Mouse (Mus musculus) right cerebral cortex, adult 18-20 months (tissue): Measurements from ENCODE around the gene Ell.

Experiments
- DNase-seq: peaks from one replicate; pipeline ENCODE4 v3.0.0; 2022; ENCODE audit warnings: mixed read lengths

Ell gene

DNA sequence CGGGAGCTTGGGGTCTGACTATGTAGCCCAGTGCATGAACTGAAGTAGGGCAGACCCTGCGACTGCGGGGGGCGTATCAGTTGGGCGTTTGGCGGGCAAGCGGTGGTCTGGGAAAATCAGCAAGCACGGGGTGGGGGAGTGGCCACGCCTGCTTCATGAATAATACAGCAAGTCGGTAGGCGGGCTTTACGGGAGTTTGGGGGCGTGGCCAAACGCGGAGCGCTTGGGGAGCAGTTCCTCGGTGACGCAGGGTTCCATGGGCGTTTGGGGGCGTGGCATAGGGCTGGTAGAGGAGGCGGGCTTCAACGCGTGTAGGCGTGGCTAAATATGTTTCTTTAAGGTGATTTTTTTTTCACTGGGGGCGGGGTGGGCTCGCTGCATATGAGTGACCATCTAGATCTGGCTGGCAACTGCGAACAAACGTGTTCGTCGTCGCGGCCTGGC lies 602 bp upstream of the Ell start:
- DNase-seq = peak; percentile 99

- DNase-seq = no peak
Observed at GRCm38 (mm10) chr8:70540013-70540506, 803 bp downstream of the Ell start.

DNA sequence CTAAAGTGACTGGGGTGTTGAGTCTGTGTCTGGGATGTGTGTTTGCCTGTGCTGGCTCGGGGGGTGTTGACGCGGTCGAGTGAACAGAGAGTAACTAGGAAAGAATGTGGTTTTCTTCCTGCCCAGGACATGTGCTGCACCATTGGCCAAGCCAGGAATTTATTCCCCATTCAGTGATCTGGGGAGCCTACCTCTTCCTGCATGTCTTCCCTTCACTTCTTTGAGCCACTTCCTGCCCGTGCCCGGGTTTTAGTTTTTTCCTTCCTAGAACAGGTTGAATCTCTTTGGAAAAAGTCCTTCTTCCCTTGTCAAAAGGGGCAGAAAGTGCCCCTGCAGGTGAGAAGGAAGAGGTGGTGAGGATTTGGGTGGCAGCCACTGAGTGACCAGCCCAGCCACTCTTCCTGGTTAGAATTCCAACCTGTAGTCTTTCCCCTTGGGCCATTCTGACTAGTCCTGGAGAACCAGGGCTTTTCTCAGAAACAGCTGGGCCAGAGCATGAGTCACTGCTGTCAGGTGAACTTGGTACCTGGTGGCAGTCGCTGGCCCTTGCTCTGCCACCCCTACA lies 1.3 kb downstream of the Ell start:
- DNase-seq = no peak

DNA sequence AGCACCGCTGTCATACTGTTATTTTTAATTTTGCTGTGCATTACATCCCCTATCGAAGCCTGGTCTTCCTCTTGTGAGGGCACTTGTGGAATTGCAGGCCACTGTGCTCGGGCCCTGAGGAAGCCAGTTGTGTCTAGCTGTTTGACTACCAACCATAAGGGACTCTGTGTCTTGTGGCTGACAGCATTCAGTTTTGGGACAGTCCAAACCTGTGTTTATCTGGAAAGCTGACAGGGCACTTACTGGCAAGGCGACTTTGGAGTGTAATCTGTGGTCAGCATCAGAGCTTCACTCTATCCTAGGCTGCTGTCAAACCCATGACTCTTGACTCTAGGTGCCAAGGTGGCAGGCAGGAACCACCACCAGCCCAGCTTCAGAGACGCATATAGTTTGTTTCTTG lies 1.8 kb downstream of the Ell start:
- DNase-seq = no peak

GRCm38 (mm10) chr8:70544200-70544687 lies 5.0 kb downstream of the Ell start:
- no peak for DNase-seq

- DNase-seq = no peak
Observed at GRCm38 (mm10) chr8:70546412-70546811, 7.2 kb downstream of the Ell start.

- DNase-seq = no peak
Observed at GRCm38 (mm10) chr8:70547762-70548161, 8.5 kb downstream of the Ell start.

- DNase-seq = no peak
Observed at GRCm38 (mm10) chr8:70549412-70550184, 10.3 kb downstream of the Ell start.

GRCm38 (mm10) chr8:70551558-70552161 lies 12.4 kb downstream of the Ell start:
- no peak for DNase-seq

- no peak for DNase-seq
Observed at GRCm38 (mm10) chr8:70552836-70553235, 13.6 kb downstream of the Ell start.

DNA sequence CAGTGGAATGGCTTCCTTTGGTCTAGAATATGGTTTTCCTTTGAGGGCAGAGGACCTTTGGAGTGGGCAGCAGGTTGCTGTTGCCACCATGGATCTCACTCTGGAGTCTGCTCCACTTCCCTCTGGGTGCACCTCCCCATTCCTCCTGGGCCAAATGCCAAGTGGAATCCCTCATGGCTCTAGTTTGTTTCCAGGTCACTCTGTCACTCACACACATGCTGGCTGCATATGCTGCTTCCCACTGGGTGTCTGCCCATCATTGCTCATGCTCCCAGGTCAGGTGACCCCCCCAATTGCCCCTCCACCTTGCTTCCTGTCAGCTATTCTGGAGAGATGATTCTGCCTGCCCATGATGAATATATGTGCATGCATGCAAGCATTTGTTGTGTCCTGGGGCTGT lies 14.5 kb downstream of the Ell start:
- no peak for DNase-seq

- DNase-seq = no peak
Observed at GRCm38 (mm10) chr8:70555079-70555747, 16.0 kb downstream of the Ell start.

GRCm38 (mm10) chr8:70558334-70558733 lies 19.1 kb downstream of the Ell start:
- no peak for DNase-seq

GRCm38 (mm10) chr8:70558983-70559382 lies 19.7 kb downstream of the Ell start:
- DNase-seq = no peak

DNA sequence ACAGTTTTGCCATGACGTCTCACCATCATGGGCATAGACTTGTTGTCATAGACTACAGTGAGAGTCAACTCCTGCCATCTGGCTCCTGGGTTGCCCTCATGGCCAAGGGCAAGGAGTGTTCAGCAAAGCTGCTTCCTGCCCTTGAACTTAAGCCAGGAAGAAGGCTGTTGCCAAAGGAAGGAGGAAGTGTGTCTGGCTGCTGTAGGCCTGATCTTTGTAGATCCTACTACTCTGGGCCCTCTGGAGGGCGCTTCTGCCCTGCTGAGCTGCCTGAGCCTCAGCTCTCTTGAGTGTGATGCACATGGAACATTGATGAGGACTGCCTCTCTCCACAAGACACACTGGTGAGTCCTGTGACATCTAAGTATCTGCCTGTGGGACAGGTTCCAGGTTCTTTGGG lies 20.8 kb downstream of the Ell start:
- DNase-seq = peak; percentile 45

GRCm38 (mm10) chr8:70560564-70560963 lies 21.3 kb downstream of the Ell start:
- no peak for DNase-seq

- no peak for DNase-seq
Observed at GRCm38 (mm10) chr8:70561357-70561756, 22.1 kb downstream of the Ell start.

GRCm38 (mm10) chr8:70561809-70562535 lies 22.7 kb downstream of the Ell start:
- peak; percentile 43 for DNase-seq

DNA sequence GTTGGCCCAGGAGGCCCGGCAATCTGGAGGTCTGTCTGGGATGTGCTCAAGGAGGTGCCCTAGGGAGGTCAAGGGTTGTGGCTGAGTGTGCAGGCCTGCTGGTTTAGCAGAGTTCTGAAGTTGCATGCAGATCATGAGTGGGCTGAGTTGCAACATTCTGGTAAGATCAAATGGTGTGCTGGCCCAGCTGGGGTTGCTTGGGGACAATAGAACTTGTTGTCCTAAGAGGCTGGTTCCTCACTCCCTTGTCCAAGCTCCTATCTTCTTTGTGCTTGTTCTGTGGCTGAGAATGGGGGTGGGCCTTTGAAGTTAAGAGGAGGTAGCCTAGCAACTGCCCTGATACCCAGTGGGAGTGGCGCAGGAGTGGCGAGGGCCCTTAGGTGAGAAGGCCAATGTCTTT lies 23.5 kb downstream of the Ell start:
- DNase-seq = no peak

DNA sequence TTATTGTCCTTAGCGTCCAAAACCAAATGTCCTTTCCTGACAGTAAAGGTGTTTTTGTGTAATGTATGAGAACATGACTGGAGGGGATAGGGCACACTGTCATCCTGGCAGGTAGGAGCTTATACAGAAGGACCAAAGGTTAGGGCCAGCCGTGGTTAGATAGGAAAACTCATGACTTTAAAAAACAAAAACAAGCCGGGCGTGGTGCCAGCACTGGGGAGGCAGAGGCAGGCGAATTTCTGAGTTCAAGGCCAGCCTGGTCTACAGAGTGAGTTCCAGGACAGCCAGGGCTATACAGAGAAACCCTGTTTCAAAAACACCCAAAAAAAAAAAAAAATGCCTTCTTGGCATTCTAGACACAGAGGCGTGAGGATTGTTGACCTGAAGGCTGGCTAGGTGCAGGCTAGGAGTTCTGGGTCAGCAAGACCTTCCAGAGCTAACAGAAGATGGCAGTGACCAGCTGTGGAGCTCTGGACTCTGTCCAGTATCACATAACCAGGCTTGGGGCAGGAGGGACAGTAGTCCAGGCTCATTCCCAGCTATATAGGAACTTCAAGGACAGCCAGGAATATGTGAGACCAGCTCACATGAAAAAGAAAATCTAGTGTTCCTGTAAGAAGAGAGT lies 24.6 kb downstream of the Ell start:
- DNase-seq = no peak

DNA sequence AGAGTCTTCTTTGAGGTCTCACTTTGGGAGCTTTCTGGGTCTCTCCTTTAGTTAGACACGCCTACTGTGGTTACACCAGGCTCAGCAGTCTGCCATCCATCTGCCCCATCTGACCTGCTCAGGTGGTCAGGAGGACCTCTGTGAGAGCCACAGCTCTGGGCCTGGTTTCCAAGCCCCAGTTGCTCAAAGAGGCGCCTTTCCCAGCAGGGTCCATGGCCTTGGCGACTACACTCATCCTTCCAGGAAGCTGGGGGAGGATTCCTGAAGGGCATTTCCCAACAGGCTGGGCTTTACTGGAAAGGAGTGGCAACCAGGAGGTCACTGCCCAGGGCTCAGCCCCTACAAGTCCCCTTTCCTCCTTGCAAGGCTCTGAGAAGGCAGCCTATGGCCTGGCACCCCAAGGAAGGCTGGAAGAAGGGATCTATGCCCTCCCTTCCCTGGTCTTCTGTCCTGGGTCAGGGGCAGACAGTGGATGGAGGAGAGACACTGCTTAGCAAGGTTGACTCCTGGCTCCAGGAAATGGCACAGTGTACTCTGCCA lies 25.5 kb downstream of the Ell start:
- no peak for DNase-seq

- DNase-seq = no peak
Observed at GRCm38 (mm10) chr8:70565561-70565960, 26.3 kb downstream of the Ell start.
